Mouse (Mus musculus) Patski (cell line): Measurements from ENCODE around the gene Zfp689. TPM values are rescaled to one million over a fixed set of nuclear protein-coding genes. Genes with fewer than 3 reads are reported as not detected.
"Not testable (repeated sequence)": the region's sequence is repeated elsewhere in the genome, so short reads cannot be mapped to it uniquely, and the experiment has no call there.

Experiments used
- ATAC-seq: fragments of 100-300 bp; one replicate; pipeline ENCODE4 v1.8.0; 2021
- CTCF ChIA-PET: fragments of 350-600 bp; sonication (Branson Sonifier 250); formaldehyde crosslinking; loops from one replicate; lab custom pipeline; 2022; ENCODE audit warnings: inconsistent platforms; lab: Charles Lee
- POLR2A ChIA-PET: fragments of 350-600 bp; sonication (Branson Sonifier 250); formaldehyde crosslinking; loops from one replicate; lab custom pipeline; 2022; ENCODE audit warnings: antibody characterized with exemption, inconsistent platforms; lab: Charles Lee
- DNase-seq: peaks from one replicate; pipeline ENCODE4 v3.0.0-alpha.2; 2011; ENCODE audit warnings: low read depth, low spot score
- H3K27me3 ChIP-seq: fragments of 371-371 bp; one replicate; pipeline ENCODE4 v1.5.1; 2021
- CTCF ChIP-seq: fragments of 100-300 bp; IDR thresholded peaks from one replicate; pipeline ENCODE4 v1.5.1; 2021
- in situ Hi-C: fragments of 300-500 bp; cut with MboI; formaldehyde crosslinking; loops from 3 replicates; pipeline ENCODE4 v1.11.1; 2018; ENCODE audit warnings: low pct_unique_long_range_greater_than_20kb, mixed read lengths
- polyA plus RNA-seq: library from polyadenylated mRNA; unstranded; gene quantifications from one replicate; pipeline ENCODE4 v1.2.3, GENCODE M21; 2021

The Zfp689 gene
- polyA plus RNA-seq, 1 experiment from 2014 or later, result 5.9 TPM

- DNase-seq, H3K27me3 ChIP-seq, in situ Hi-C loops, ATAC-seq, POLR2A ChIA-PET: not testable (repeated sequence)
- peak; percentile 44 for TF ChIP-seq CTCF
- CTCF ChIA-PET, result interaction anchor here (0.6 kb wide), 1 partner anchor 39 kb away, joined by 3 read pairs; no protein-coding TSS in a partner anchor
Measured at GRCm38 (mm10) chr7:127406002-127406987, 42.7 kb downstream of the Zfp689 start, which contains the start of gene Zfp764. Gene Zfp764, minus strand, starts transcription at chr7:127406822.

- CTCF ChIA-PET, H3K27me3 ChIP-seq, DNase-seq, POLR2A ChIA-PET, ATAC-seq, in situ Hi-C loops: not testable (repeated sequence)
Measured at GRCm38 (mm10) chr7:127404101-127404500, 44.9 kb downstream of the Zfp689 start.

DNA sequence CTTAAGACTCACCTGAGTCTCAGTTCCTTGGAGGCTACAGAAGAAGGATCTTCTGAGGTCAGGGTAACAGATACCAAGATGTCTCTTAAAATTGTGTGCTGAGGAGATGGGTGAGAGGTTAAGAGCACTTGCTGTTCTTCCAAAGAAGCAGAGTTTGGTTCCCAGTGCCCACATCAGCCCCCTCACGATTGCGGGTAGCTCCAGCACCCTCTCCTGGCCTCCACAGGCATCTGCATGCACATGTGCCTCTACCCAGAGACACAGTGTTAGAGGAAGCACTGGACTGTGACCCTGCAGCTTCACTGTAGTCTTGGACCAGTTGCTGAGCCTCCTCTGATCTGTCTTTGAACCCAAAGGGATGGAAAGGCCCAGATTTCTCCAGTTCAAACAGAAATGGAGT is 46.0 kb downstream of the Zfp689 start:
- H3K27me3 ChIP-seq, result no peaks in the 10 kb centered on the region
- DNase-seq (no peak), ATAC-seq (no peak)
- POLR2A ChIA-PET, result no interaction called here
- peak; percentile 12 for TF ChIP-seq CTCF
- in situ Hi-C loops, result no loop called here
- CTCF ChIA-PET, result no interaction called here

- DNase-seq (no peak), ATAC-seq (no peak)
- in situ Hi-C loops, result no loop called here
- ChIA-PET CTCF (no interaction called here), POLR2A (no interaction called here)
- no peak for TF ChIP-seq CTCF
- H3K27me3 ChIP-seq, result no peaks in the 10 kb centered on the region
Measured at GRCm38 (mm10) chr7:127400355-127400754, 48.6 kb downstream of the Zfp689 start.

GRCm38 (mm10) chr7:127393944-127394333 is 55.0 kb downstream of the Zfp689 start:
- TF ChIP-seq CTCF, result no peak
- in situ Hi-C loops, result no loop called here
- POLR2A ChIA-PET, result interaction anchor here (1.2 kb wide), 1 partner anchor 18 kb away, joined by 3 read pairs; the partner anchor contains the start of gene Zfp747

DNA sequence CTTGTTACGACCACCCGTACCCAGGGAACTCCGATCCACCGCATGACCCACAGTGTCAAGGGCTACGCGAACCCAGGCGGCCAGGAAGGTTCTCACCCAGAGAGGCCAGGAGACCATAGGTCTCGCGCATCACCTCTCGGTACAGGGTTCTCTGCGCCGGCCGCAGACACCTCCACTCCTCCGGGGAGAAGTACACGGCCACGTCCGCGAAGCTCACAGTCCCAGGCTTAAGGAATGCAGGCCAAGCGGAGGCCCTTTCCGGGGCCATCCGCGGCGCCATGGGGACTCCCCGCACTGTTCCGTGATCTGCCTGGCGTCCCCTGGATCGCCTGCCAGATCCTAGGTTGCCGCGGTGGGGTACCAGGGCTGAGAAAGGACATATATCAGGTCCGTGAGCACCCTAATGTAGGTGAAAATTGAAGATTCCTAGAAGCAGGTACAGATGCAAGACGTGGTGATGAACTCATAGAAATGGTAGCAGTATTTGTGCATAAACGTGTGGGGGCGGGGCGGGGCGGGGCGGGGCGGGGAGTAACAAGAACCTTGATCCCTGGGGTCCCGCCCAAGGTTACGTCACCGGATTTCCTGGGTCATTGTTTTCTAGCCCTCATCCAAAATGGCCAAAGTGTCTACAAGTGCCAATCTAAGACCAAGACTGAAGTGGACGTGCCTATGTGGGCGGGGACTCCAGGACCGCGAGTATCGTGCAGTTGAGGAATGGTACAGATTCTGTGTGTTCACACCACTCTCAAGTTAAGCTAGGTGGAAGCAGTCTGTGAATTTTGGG is 55.6 kb downstream of the Zfp689 start, which contains the start of gene E430018J23Rik:
Gene E430018J23Rik, minus strand, starts transcription at position 473 of the 787 bp plus-strand sequence.
- DNase-seq (peak; percentile 89), ATAC-seq (peak; percentile 73)
- in situ Hi-C loops, result no loop called here
- ChIA-PET POLR2A (interaction anchor here (1.2 kb wide), 1 partner anchor 17 kb away, joined by 3 read pairs; the partner anchor contains the start of gene Zfp747), CTCF (interaction anchor here (1.3 kb wide), 1 partner anchor 84 kb away, joined by 3 read pairs; no protein-coding TSS in a partner anchor)
- no peak for TF ChIP-seq CTCF
- H3K27me3 ChIP-seq, result no peaks in the 10 kb centered on the region

More at GRCm38 (mm10) chr7:127393944-127394333, 55.0 kb downstream of the Zfp689 start:
- ATAC-seq (no peak), DNase-seq (no peak)
- CTCF ChIA-PET, result interaction anchor here (1.3 kb wide), 1 partner anchor 85 kb away, joined by 3 read pairs; no protein-coding TSS in a partner anchor
- no peaks in the 10 kb centered on the region for H3K27me3 ChIP-seq

DNA sequence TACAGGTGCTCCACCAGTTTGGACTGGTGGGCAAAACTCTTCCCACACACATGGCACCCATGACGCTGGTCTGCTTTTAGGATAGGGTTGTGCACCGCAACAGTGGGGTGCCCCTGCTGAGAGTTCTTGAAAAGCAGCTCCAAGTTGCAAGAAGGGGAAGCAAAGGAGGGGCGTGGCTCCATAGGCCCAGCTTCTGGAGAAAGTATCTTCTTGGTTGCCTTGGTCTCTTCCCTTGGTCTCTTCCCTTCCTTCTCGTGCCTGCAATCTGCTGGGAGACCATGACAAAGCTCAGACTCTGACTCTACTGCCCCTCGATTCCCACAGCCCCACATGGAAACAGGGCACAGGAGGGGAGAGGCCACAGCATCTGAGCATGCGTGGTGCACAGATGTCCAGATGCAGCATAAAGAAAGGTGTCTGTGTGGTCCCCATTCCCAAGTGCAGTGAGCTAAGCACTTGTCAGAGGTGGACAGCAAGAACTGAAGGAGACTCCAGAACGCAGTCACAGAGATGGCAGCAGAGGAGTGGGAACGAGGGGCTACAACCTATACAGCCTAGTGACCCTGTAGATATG is 56.6 kb downstream of the Zfp689 start:
- in situ Hi-C loops, result no loop called here
- DNase-seq (no peak), ATAC-seq (no peak)
- ChIA-PET CTCF (no interaction called here), POLR2A (no interaction called here)
- no peaks in the 10 kb centered on the region for H3K27me3 ChIP-seq
- no peak for TF ChIP-seq CTCF

Other genes starting within 250 kb of the Zfp689 start
- 51.7 TPM for gene Tbc1d10b, start 240.7 kb downstream of the Zfp689 start, polyA plus RNA-seq
- 6.9 TPM for gene Mylpf, start 240.3 kb downstream of the Zfp689 start, polyA plus RNA-seq
- gene Zfp553, start 216.1 kb downstream of the Zfp689 start, polyA plus RNA-seq, result 17.7 TPM
- 2.1 TPM for gene Sept1, start 216.0 kb downstream of the Zfp689 start, polyA plus RNA-seq
- 45.1 TPM for gene Zfp771, start 204.9 kb downstream of the Zfp689 start, polyA plus RNA-seq
- 30.0 TPM for gene Dctpp1, start 188.4 kb downstream of the Zfp689 start, polyA plus RNA-seq
- 89.8 TPM for gene Sephs2, start 175.1 kb downstream of the Zfp689 start, polyA plus RNA-seq
- gene Itgal, start 152.9 kb downstream of the Zfp689 start, polyA plus RNA-seq, result 0.30 TPM
- 30.3 TPM for gene Zfp768, start 103.6 kb downstream of the Zfp689 start, polyA plus RNA-seq
- 4.9 TPM for gene Zfp747, start 73.1 kb downstream of the Zfp689 start, polyA plus RNA-seq
- gene 9130019O22Rik, start 62.0 kb downstream of the Zfp689 start, polyA plus RNA-seq, result 4.9 TPM
- 10.0 TPM for gene E430018J23Rik, start 55.5 kb downstream of the Zfp689 start, polyA plus RNA-seq
- 2.9 TPM for gene Zfp764, start 42.3 kb downstream of the Zfp689 start, polyA plus RNA-seq
- gene Zfp688, start 27.1 kb downstream of the Zfp689 start, polyA plus RNA-seq, result 20.6 TPM
- gene Prr14, start 10.5 kb upstream of the Zfp689 start, polyA plus RNA-seq, result 71.9 TPM
- gene Fbrs, start 30.0 kb upstream of the Zfp689 start, polyA plus RNA-seq, result 50.1 TPM
- 22.8 TPM for gene Srcap, start 62.8 kb upstream of the Zfp689 start, polyA plus RNA-seq
- 21.1 TPM for gene Gm42715, start 70.4 kb upstream of the Zfp689 start, polyA plus RNA-seq
- not detected for gene Tmem265, start 112.2 kb upstream of the Zfp689 start, polyA plus RNA-seq
- 48.6 TPM for gene Phkg2, start 124.2 kb upstream of the Zfp689 start, polyA plus RNA-seq
- 22.0 TPM for gene Ccdc189, start 139.4 kb upstream of the Zfp689 start, polyA plus RNA-seq
- 42.7 TPM for gene Rnf40, start 139.6 kb upstream of the Zfp689 start, polyA plus RNA-seq
- 20.6 TPM for gene Zfp629, start 166.6 kb upstream of the Zfp689 start, polyA plus RNA-seq